Mouse (Mus musculus) embryonic facial prominence, embryonic 11.5 days (tissue): ENCODE measurements at regions not wholly inside any gene's neighbourhood (a gene's known extent, or its start where the extent isn't known, plus 50 kb on each side); places are given as distances from the start of the nearest gene placed in this dataset.

ENCODE experiments used
- ATAC-seq: fragments of 200-750 bp; cut with Nextera tagmentation; replicated peaks from 2 replicates; pipeline ENCODE4 v1.8.0; 2017; ENCODE audit warnings: low read depth; ENCODE audit not compliant: insufficient number of reproducible peaks, low FRiP score, low TSS enrichment
- DNase-seq: peaks from one replicate; pipeline ENCODE4 v3.0.0-alpha.2; 2015; ENCODE audit warnings: low spot score
- H3K27ac ChIP-seq: fragments of 300-500 bp; sonication (generic); replicated peaks from 2 replicates; pipeline ENCODE4 v1.5.1; 2014; ENCODE audit warnings: mild to moderate bottlenecking, low read depth, low read length, control low read depth
- H3K27me3 ChIP-seq: fragments of 300-500 bp; sonication (generic); 2 replicates; pipeline ENCODE4 v1.6.1; 2014; ENCODE audit warnings: mild to moderate bottlenecking, low read length, moderate library complexity, mixed read lengths; ENCODE audit not compliant: control insufficient read depth, insufficient read depth
- H3K36me3 ChIP-seq: fragments of 300-500 bp; sonication (generic); replicated peaks from 2 replicates; pipeline ENCODE4 v1.6.1; 2014; ENCODE audit warnings: low read depth, mild to moderate bottlenecking, low read length, moderate library complexity, mixed read lengths; ENCODE audit not compliant: control insufficient read depth, insufficient read depth
- H3K4me1 ChIP-seq: fragments of 300-500 bp; sonication (generic); 2 replicates; pipeline ENCODE4 v1.6.1; 2014; ENCODE audit warnings: low read length, mixed read lengths; ENCODE audit not compliant: control insufficient read depth, insufficient read depth
- H3K4me2 ChIP-seq: fragments of 300-500 bp; sonication (generic); 2 replicates; pipeline ENCODE4 v1.6.1; 2014; ENCODE audit warnings: low read depth, mild to moderate bottlenecking, control low read depth, low read length, moderate library complexity
- H3K4me3 ChIP-seq: fragments of 300-500 bp; sonication (generic); 2 replicates; pipeline ENCODE4 v1.5.1; 2014; ENCODE audit warnings: low read depth, low read length, control low read depth
- H3K9ac ChIP-seq: fragments of 300-500 bp; sonication (generic); replicated peaks from 2 replicates; pipeline ENCODE4 v1.6.1; 2014; ENCODE audit warnings: mild to moderate bottlenecking, control low read depth, low read length
- H3K9me3 ChIP-seq: fragments of 300-500 bp; sonication (generic); replicated peaks from 2 replicates; pipeline ENCODE4 v1.6.1; 2016; ENCODE audit warnings: mild to moderate bottlenecking, low read length, inconsistent platforms, mixed read lengths; ENCODE audit not compliant: control insufficient read depth
- whole genome bisulfite sequencing: fragments of 180-500 bp; shearing (Covaris S2); extraction: QIAGEN DNeasy Blood & Tissue Kit; methylation state at CpG from one replicate; pipeline ENCODE4 v1.1.7; 2014; 5-methylcytosine and 5-hydroxymethylcytosine counted together

DNA sequence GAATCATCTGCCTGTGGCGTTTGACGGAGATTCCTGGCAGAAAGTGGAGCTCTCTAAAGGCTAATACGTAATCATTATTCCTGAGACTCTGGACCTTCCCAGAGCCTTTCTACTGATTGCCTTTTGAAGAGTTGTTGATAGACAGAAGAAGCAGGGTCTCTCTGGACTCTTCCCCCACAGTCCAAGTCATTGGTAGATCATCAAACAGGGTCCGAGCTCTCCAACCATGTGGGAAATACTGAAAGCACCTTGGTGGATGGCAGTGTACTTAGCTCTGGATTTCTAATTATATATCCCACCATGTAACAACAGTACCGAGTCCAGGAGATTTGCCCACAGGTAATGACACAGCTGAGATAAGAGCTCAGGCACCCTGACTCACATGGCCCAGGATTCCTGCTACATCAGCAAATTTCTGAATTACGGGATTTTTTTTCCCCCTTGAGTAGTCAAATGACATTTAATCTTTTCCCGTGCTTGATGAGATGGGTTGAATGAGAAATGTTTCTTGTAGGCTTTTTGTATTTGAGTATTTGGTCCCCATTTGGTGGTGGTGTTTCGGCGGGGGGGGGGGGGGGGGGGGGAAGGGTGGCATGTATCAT, 139.1 kb upstream of the Arl4c start:
- WGBS = 79% methylated on average over 9 of the region's 9 CpGs
- H3K27ac ChIP-seq = no peak overlapping the region
- H3K9me3 ChIP-seq = no peaks in the 10 kb centered on the region
- DNase-seq (no peak), ATAC-seq (no peak)
- no peaks in the 10 kb centered on the region for H3K27me3 ChIP-seq
- H3K4me1 ChIP-seq = no peaks in the 10 kb centered on the region
- H3K9ac ChIP-seq = no peak overlapping the region
- no peak overlapping the region for H3K4me2 ChIP-seq
- H3K36me3 ChIP-seq = no peaks in the 10 kb centered on the region
- H3K4me3 ChIP-seq = no peak overlapping the region

DNA sequence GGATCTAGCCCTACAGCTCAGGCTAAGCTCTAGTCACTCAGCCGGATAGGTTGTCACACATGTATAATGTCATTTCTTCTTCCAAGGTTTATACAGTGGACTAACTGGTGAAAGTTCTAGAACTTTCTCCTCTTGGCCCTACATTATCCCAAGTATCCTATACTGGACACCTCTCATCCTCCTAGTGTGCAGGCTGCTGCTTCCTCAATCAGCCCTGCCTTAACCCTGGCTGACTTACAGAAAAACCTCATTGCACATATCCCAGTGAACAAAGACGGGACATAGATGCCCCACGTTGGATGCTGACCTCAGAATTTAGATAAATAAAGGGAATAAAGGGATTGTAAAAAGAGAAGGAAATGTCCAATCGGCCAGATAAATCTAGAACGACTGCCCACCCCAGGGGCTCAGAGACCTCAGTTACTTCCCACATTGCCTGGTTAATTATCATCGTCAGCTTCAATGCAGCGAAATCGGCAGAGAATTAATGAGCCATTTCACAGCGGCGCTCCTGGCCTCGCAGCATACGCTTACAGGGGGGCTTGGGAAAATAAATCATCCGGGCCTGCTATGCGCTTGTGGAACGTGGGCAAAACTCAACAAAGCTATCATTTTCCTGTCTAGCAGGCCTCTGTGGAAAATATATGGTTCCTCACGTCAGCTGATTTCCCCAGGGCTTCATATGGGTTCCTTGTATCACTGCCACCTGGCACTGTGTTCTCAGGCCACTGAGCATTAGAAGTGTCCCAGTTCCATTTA, 145.5 kb upstream of the Arl4c start:
- 64% methylated on average over 16 of the region's 16 CpGs for WGBS
- H3K4me1 ChIP-seq = no peaks in the 10 kb centered on the region
- H3K27ac ChIP-seq = no peak overlapping the region
- H3K36me3 ChIP-seq = no peaks in the 10 kb centered on the region
- no peak overlapping the region for H3K9ac ChIP-seq
- H3K27me3 ChIP-seq = no peaks in the 10 kb centered on the region
- H3K4me3 ChIP-seq = no peak overlapping the region
- ATAC-seq = no peak
- H3K9me3 ChIP-seq = no peaks in the 10 kb centered on the region
- no peak overlapping the region for H3K4me2 ChIP-seq
- no peak for DNase-seq

DNA sequence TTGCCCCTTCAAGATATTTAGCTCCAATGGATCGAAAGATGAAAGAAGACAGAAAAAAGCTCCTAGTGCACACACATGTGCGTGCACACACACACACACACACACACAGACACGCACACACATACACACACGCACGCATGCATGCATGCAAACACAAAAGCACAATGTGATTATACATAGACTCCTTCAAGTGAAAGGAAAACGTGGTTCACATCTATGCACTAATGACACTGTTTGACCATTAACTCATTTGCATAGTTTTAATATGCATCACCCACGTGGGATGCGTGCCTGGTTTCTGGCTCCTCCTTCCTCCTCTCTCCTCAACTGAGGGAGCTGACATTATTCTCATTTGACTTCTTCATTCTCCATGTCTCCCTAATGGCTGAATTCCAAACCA, 146.2 kb upstream of the Arl4c start:
- no peak for DNase-seq
- WGBS = 89% methylated on average over 8 of the region's 8 CpGs
- H3K4me3 ChIP-seq = no peak overlapping the region
- H3K27me3 ChIP-seq = no peaks in the 10 kb centered on the region
- H3K27ac ChIP-seq = no peak overlapping the region
- no peak overlapping the region for H3K4me2 ChIP-seq
- no peak for ATAC-seq
- H3K4me1 ChIP-seq = no peaks in the 10 kb centered on the region
- H3K9me3 ChIP-seq = no peaks in the 10 kb centered on the region
- H3K36me3 ChIP-seq = no peaks in the 10 kb centered on the region
- no peak overlapping the region for H3K9ac ChIP-seq

DNA sequence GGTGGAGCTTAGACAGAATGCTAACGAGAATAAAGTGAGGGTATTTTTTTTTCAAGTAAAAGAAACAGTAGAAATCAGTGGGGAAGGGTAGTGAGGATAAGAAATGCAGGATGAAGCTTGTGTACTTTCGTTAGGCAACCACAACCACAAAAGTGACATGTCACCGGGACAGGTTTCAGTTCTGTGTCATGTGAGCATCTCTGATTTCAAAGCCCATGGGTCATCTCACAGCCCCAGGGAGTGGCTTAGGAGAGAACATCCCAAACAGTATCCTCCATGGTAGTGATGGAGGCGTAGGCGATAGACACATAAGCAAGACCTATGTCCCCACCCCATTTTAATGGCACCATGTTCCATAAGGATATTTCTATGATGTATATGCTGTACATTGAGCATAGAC, 147.4 kb upstream of the Arl4c start:
- Histone ChIP-seq H3K4me1 (no peaks in the 10 kb centered on the region), H3K9ac (no peak overlapping the region), H3K27me3 (no peaks in the 10 kb centered on the region), H3K27ac (no peak overlapping the region), H3K36me3 (no peaks in the 10 kb centered on the region), H3K4me3 (no peak overlapping the region), H3K4me2 (no peak overlapping the region), H3K9me3 (no peaks in the 10 kb centered on the region)
- ATAC-seq = no peak
- no peak for DNase-seq
- WGBS = 86% methylated on average over 5 of the region's 5 CpGs

DNA sequence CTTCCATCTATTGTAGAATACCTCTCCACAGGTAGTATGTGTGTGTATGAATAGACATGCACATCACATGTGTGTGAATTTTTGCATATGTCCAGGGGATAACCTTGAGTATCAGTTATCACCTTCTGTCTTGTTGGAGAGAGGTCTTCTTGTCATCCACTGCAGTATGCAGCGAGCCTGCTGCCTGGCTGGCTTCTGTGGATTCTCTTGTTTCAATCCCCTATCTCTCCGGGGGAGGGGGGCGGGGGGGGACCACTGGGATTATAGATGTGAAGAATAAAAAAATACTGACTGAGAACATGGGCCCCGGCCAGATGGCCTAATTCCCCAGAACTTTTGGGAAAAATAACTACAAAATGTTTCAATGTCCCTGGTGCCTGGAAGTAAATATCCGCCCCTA, 149.9 kb upstream of the Arl4c start:
- Histone ChIP-seq H3K9ac (no peak overlapping the region), H3K27ac (no peak overlapping the region), H3K27me3 (no peaks in the 10 kb centered on the region), H3K4me1 (no peaks in the 10 kb centered on the region), H3K4me2 (no peak overlapping the region), H3K9me3 (no peaks in the 10 kb centered on the region), H3K36me3 (no peaks in the 10 kb centered on the region), H3K4me3 (no peak overlapping the region)
- 86% methylated on average over 5 of the region's 5 CpGs for WGBS
- no peak for ATAC-seq
- DNase-seq = no peak

DNA sequence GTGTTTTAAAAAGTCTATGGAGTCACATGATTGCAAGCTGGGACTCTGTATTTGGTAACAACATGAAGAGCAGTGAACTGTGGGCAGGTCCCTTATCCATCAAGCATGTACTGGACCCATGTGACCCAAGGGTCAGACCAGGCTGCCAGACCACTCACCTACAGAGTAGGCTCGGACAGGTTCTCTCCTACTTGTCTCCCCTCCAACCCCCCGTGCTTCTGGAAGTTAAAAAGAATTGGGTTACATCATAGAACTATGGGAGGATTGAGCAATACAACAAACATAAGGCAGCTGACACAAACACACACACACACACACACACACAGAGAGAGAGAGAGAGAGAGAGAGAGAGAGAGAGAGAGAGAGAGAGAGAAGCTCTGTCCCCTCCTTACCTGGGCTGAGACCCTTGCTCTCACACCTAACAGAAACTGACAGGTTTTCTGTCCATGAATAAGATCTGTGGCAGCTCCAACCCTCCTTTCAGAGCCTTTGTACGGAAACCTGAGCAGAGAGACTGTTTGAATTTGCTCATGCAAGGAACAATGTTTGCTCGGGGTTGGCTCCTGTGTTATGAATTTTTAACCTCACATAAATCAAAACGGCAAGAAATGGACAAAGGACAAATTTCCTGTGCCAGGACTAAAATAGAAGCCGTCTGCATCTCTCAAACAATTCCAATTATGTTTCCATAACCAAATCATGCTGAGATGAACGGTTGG, 159.0 kb upstream of the Arl4c start:
- H3K4me1 ChIP-seq = no peaks in the 10 kb centered on the region
- H3K4me2 ChIP-seq = no peak overlapping the region
- no peak overlapping the region for H3K9ac ChIP-seq
- H3K27me3 ChIP-seq = no peaks in the 10 kb centered on the region
- H3K9me3 ChIP-seq = no peaks in the 10 kb centered on the region
- H3K27ac ChIP-seq = no peak overlapping the region
- no peak for DNase-seq
- 74% methylated on average over 7 of the region's 7 CpGs for WGBS
- H3K36me3 ChIP-seq = no peaks in the 10 kb centered on the region
- no peak for ATAC-seq
- no peak overlapping the region for H3K4me3 ChIP-seq

DNA sequence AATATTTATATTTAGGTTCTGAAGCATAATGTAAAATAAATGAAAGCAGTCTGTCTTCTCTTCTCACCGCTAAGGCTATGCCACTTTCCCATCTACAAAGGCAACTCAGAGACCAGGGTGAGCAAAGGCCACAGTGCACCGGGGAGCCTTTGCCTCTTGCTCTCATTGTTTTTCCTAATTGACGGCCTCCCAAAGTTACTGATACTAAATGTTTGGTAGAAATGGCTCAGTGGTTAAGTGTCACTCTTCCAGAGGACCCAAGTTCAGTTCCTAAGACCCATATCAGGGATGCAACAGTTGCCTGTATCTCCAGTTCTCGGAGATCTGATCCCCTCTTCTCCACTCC, 159.5 kb upstream of the Arl4c start:
- no peak for ATAC-seq
- no peak overlapping the region for H3K9ac ChIP-seq

DNA sequence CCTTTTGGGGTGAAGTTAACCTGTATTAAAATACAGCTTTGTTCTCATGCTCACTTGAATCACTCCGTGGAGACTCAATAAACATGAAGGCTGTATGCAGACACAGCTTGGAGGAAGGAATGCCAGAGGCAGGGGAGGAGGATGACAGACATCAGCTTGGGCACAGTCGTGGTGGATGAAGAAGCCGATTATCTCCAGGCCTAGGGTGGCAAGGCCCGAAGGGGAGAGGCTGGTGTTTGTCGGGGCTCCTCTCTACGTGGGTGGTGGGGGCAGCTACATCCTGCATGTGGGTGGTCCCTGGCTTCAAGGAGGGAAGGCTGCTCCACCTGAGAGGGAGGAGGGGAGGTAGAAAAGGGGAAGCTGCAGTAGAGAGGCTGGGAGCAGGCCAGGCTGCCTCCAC, 163.4 kb upstream of the Arl4c start:
- 31% methylated on average over 6 of the region's 6 CpGs for WGBS
- H3K4me1 ChIP-seq = no peaks in the 10 kb centered on the region
- H3K27ac ChIP-seq = no peak overlapping the region
- no peaks in the 10 kb centered on the region for H3K36me3 ChIP-seq
- H3K4me3 ChIP-seq = no peak overlapping the region
- H3K9me3 ChIP-seq = no peaks in the 10 kb centered on the region
- H3K4me2 ChIP-seq = no peak overlapping the region
- H3K9ac ChIP-seq = no peak overlapping the region
- no peaks in the 10 kb centered on the region for H3K27me3 ChIP-seq
- DNase-seq (no peak), ATAC-seq (no peak)

More for the DNA sequence above, 159.5 kb upstream of the Arl4c start:
- H3K4me2 ChIP-seq = no peak overlapping the region
- no peaks in the 10 kb centered on the region for H3K4me1 ChIP-seq
- DNase-seq = no peak
- 74% methylated on average over 4 of the region's 4 CpGs for WGBS
- no peaks in the 10 kb centered on the region for H3K9me3 ChIP-seq
- no peak overlapping the region for H3K4me3 ChIP-seq
- no peak overlapping the region for H3K27ac ChIP-seq
- no peaks in the 10 kb centered on the region for H3K36me3 ChIP-seq
- no peaks in the 10 kb centered on the region for H3K27me3 ChIP-seq
